Mouse (Mus musculus) testis, adult 2 months (tissue): ENCODE results near the gene Rcl1.

Experiments
- CTCF ChIP-seq: fragments of 200-500 bp; IDR thresholded peaks from 2 replicates; pipeline ENCODE4 v1.5.1; 2012; ENCODE audit warnings: low read depth, mild to moderate bottlenecking, inconsistent platforms, low read length, moderate library complexity; ENCODE audit not compliant: control insufficient read depth, insufficient read depth, insufficient replicate concordance
- POLR2A ChIP-seq: fragments of 200-500 bp; IDR thresholded peaks from 2 replicates; pipeline ENCODE4 v1.6.1; 2012; ENCODE audit warnings: low read depth, mild to moderate bottlenecking, inconsistent platforms, low read length, moderate library complexity; ENCODE audit not compliant: control insufficient read depth

GRCm38 (mm10) chr19:29120311-29120710, 19.1 kb downstream of the Rcl1 start:
- TF ChIP-seq POLR2A (no peak), CTCF (no peak)
